Mouse (Mus musculus) urinary bladder, postnatal 14 days (tissue): ENCODE data around the gene Creb3l2.

ENCODE experiments used
- DNase-seq: peaks from one replicate; pipeline ENCODE4 v3.0.0; 2021; ENCODE audit warnings: low spot score

The Creb3l2 gene

GRCm38 (mm10) chr6:37409829-37410228 lies 32.1 kb downstream of the Creb3l2 start:
- DNase-seq: no peak

GRCm38 (mm10) chr6:37407876-37408275 lies 34.1 kb downstream of the Creb3l2 start:
- no peak for DNase-seq

- no peak for DNase-seq
These were observed 35.0 kb downstream of the Creb3l2 start for GRCm38 (mm10) chr6:37406903-37407302.

GRCm38 (mm10) chr6:37406018-37406417 lies 35.9 kb downstream of the Creb3l2 start:
- no peak for DNase-seq

- DNase-seq: no peak
These were observed 37.6 kb downstream of the Creb3l2 start for GRCm38 (mm10) chr6:37404325-37404724.

GRCm38 (mm10) chr6:37401928-37402327 lies 40.0 kb downstream of the Creb3l2 start:
- DNase-seq: no peak

- DNase-seq: peak; percentile 53
These were observed 41.0 kb downstream of the Creb3l2 start for GRCm38 (mm10) chr6:37400866-37401525.

GRCm38 (mm10) chr6:37400167-37400566 lies 41.8 kb downstream of the Creb3l2 start:
- no peak for DNase-seq

GRCm38 (mm10) chr6:37398943-37399342 lies 43.0 kb downstream of the Creb3l2 start:
- DNase-seq: peak; percentile 63

- no peak for DNase-seq
These were observed 44.0 kb downstream of the Creb3l2 start for GRCm38 (mm10) chr6:37397973-37398372.

- no peak for DNase-seq
These were observed 44.7 kb downstream of the Creb3l2 start for GRCm38 (mm10) chr6:37397254-37397653.

GRCm38 (mm10) chr6:37396127-37396526 lies 45.8 kb downstream of the Creb3l2 start:
- no peak for DNase-seq

GRCm38 (mm10) chr6:37393263-37393662 lies 48.7 kb downstream of the Creb3l2 start:
- DNase-seq: no peak

GRCm38 (mm10) chr6:37392262-37392661 lies 49.7 kb downstream of the Creb3l2 start:
- DNase-seq: no peak

- DNase-seq: peak; percentile 38
These were observed 50.6 kb downstream of the Creb3l2 start for GRCm38 (mm10) chr6:37391313-37391712.

GRCm38 (mm10) chr6:37388960-37389359 lies 53.0 kb downstream of the Creb3l2 start:
- no peak for DNase-seq

- no peak for DNase-seq
These were observed 53.4 kb downstream of the Creb3l2 start for GRCm38 (mm10) chr6:37388501-37388900.

GRCm38 (mm10) chr6:37387281-37387680 lies 54.7 kb downstream of the Creb3l2 start:
- DNase-seq: no peak

GRCm38 (mm10) chr6:37385602-37386285 lies 56.2 kb downstream of the Creb3l2 start:
- peak; percentile 56 for DNase-seq

GRCm38 (mm10) chr6:37382761-37383160 lies 59.2 kb downstream of the Creb3l2 start:
- no peak for DNase-seq

- DNase-seq: no peak
These were observed 63.9 kb downstream of the Creb3l2 start for GRCm38 (mm10) chr6:37377836-37378580.

GRCm38 (mm10) chr6:37377387-37377786 lies 64.6 kb downstream of the Creb3l2 start:
- peak; percentile 40 for DNase-seq

GRCm38 (mm10) chr6:37375452-37375851 lies 66.5 kb downstream of the Creb3l2 start:
- DNase-seq: no peak
